Mouse (Mus musculus) small intestine, adult 2 months (tissue): ENCODE data around the gene Ifnlr1. TPM values are rescaled to one million over a fixed set of nuclear protein-coding genes. Genes with fewer than 3 reads are reported as not detected.
A peak's percentile ranks its signal among the peaks of the same experiment; 100 is the strongest.

Experiments used
- H3K27ac ChIP-seq: fragments of 200-500 bp; 2 replicates; pipeline ENCODE4 v1.5.1; 2012; ENCODE audit warnings: low read depth, low read length, control low read depth, inconsistent platforms; ENCODE audit not compliant: insufficient read depth
- H3K27me3 ChIP-seq: fragments of 200-500 bp; 2 replicates; pipeline ENCODE4 v1.6.1; 2012; ENCODE audit warnings: mild to moderate bottlenecking, moderate library complexity, low read length, inconsistent platforms; ENCODE audit not compliant: control insufficient read depth, insufficient read depth
- H3K36me3 ChIP-seq: fragments of 200-500 bp; 2 replicates; pipeline ENCODE4 v1.6.1; 2012; ENCODE audit warnings: mild to moderate bottlenecking, low read length, control low read depth, inconsistent platforms; ENCODE audit not compliant: control insufficient read depth, insufficient read depth
- H3K4me1 ChIP-seq: fragments of 200-500 bp; 2 replicates; pipeline ENCODE4 v1.6.1; 2012; ENCODE audit warnings: low read length, inconsistent platforms, mixed read lengths; ENCODE audit not compliant: control insufficient read depth, insufficient read depth, insufficient read length
- H3K4me3 ChIP-seq: fragments of 200-500 bp; 2 replicates; pipeline ENCODE4 v1.5.1; 2012; ENCODE audit warnings: low read depth, mild to moderate bottlenecking, control low read depth, inconsistent platforms, low read length, moderate library complexity
- CTCF ChIP-seq: fragments of 200-500 bp; IDR thresholded peaks from 2 replicates; pipeline ENCODE4 v1.5.1; 2012; ENCODE audit warnings: low read depth, mild to moderate bottlenecking, control low read depth, inconsistent platforms, low read length, moderate library complexity, mixed read lengths; ENCODE audit not compliant: insufficient replicate concordance, insufficient read length; ENCODE audit errors: extremely low read depth
- POLR2A ChIP-seq: fragments of 200-500 bp; IDR thresholded peaks from 2 replicates; pipeline ENCODE4 v1.6.1; 2012; ENCODE audit warnings: low read depth, mild to moderate bottlenecking, control low read depth, inconsistent platforms, low read length, moderate library complexity
- WGBS: fragments of 180-500 bp; shearing (Covaris S2); methylation state at CpG from one replicate; pipeline ENCODE4 v1.1.7; 2018; 5-methylcytosine and 5-hydroxymethylcytosine counted together
- polyA plus RNA-seq: library from polyadenylated mRNA; depleted of rRNA; stranded (reverse); fragments of >200 nt; gene quantifications from 2 replicates; pipeline ENCODE4 v1.2.3, GENCODE M21; 2012

Gene Ifnlr1
- polyA plus RNA-seq, 1 experiment, result 11.4 TPM

DNA sequence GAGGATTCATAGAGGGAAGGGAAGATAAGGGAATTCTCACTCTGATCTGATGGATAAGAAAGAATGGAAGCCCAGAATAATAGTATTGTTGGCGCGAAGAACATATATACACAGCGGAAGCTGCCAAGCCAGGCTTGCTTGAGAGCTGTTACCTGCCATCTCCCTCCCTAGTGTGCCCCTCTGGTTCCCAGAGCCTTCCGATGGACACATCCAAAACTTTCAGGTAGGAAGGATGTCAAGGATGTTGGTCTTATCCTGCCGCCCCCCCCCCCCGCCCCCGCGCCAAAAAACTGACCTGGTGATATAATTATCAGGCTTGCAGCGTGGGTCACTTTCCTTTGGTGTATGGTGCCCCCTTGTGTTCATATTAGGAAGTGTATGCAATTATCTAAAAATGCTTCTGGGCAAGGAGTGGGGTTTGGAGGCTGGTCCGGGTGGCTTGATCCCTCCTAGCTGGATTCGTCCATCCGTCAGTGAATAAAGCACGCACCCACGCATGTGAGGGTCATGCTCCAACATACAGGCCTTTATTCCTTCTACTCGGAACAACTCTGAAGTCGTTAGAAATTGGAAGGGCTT lies 18.7 kb upstream of the Ifnlr1 start:
- H3K27me3 ChIP-seq, result no peaks in the 10 kb centered on the region
- no peak overlapping the region for H3K27ac ChIP-seq
- 8% methylated on average over 16 of the region's 16 CpGs for WGBS
- TF ChIP-seq POLR2A (no peak), CTCF (peak; percentile 51; the same call in 1 of the 2 replicates)
- no peak overlapping the region for H3K4me3 ChIP-seq
- peaks cover 7% of the 10 kb centered on the region for H3K4me1 ChIP-seq
- no peaks in the 10 kb centered on the region for H3K36me3 ChIP-seq

DNA sequence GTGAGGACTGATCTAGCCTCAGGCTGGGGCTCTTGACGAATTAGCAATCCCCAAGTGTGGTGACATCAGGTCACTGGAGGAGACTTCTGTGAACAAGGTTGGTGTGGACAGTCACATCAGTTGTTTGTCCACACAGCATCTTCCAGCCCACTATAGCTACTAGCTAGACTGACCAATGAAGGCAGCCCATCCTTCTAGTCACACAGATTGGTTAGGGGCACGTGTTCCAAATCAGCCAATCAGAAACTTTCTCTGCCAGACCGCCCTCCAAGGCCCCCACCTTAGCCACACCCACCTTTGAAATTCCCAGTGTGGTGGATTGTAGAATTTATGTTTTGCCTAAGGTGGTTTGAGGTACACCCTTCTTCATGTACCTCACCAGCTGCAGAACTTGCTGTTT lies 12.6 kb upstream of the Ifnlr1 start:
- WGBS, result 66% methylated on average over 3 of the region's 3 CpGs
- no peaks in the 10 kb centered on the region for H3K36me3 ChIP-seq
- H3K27ac ChIP-seq, result no peak overlapping the region
- H3K4me1 ChIP-seq, result no peaks in the 10 kb centered on the region
- TF ChIP-seq CTCF (no peak), POLR2A (no peak)
- H3K4me3 ChIP-seq, result no peak overlapping the region
- no peaks in the 10 kb centered on the region for H3K27me3 ChIP-seq

DNA sequence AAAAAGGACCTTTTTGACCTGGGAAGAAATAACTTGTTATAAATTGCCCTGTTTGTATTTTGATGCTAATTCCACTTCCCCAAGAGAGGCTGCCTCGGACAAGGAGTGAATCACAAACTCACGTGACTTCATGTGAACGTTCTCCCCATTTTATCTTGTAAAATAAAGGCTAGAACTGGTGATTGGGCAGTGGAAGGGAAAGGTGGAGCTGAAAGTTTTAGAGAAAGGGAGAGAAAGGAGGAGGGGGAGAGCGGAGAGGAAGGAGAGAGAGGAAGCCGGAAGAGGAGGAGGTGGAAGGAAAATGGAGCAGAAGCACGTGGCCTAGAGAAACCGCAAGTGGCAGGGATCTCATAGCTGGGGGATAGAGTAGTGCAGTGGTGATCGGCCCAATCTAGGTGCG lies 11.1 kb upstream of the Ifnlr1 start:
- Histone ChIP-seq H3K27me3 (no peaks in the 10 kb centered on the region), H3K4me1 (no peaks in the 10 kb centered on the region), H3K36me3 (no peaks in the 10 kb centered on the region), H3K4me3 (no peak overlapping the region), H3K27ac (no peak overlapping the region)
- WGBS, result 81% methylated on average over 9 of the region's 9 CpGs
- TF ChIP-seq POLR2A, result no peak
- TF ChIP-seq CTCF, result no peak

- Histone ChIP-seq H3K36me3 (no peaks in the 10 kb centered on the region), H3K27me3 (no peaks in the 10 kb centered on the region), H3K4me3 (no peak overlapping the region), H3K27ac (no peak overlapping the region), H3K4me1 (no peaks in the 10 kb centered on the region)
- TF ChIP-seq POLR2A (no peak), CTCF (no peak)
- WGBS, result 14% methylated on average over 5 of the region's 5 CpGs
Observed at GRCm38 (mm10) chr4:135676476-135676875, 9.6 kb upstream of the Ifnlr1 start.

- H3K27me3 ChIP-seq, result no peaks in the 10 kb centered on the region
- H3K27ac ChIP-seq, result no peak overlapping the region
- H3K36me3 ChIP-seq, result no peaks in the 10 kb centered on the region
- TF ChIP-seq CTCF, result no peak
- H3K4me1 ChIP-seq, result no peaks in the 10 kb centered on the region
- WGBS, result 63% methylated on average over 4 of the region's 4 CpGs
- no peak overlapping the region for H3K4me3 ChIP-seq
Observed at GRCm38 (mm10) chr4:135679316-135679715, 6.8 kb upstream of the Ifnlr1 start.

DNA sequence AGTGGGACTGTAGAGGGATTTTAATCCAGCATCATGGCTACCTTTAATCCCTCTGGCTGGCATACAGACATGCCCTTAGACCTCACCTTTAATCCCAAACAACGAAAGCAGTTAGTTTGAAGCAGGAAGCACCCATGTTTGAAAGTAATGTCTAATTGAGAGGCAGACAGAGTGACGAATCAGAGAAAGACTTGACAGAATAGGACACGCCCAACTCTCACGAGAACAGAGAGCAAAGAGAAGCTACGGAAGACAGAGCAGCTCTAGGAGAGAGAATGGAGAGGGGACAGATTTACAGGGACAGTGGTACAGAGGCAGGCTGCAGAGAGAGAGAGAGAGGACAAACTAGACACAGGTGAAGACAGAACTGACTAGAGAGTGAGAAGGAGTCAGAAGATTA lies 4.3 kb upstream of the Ifnlr1 start:
- peaks cover 4% of the 10 kb centered on the region; the same call in 1 of the 2 replicates for H3K27me3 ChIP-seq
- 64% methylated on average over 5 of the region's 5 CpGs for WGBS
- no peaks in the 10 kb centered on the region for H3K36me3 ChIP-seq
- TF ChIP-seq POLR2A (no peak), CTCF (no peak)
- no peak overlapping the region for H3K27ac ChIP-seq
- peaks cover 2% of the 10 kb centered on the region for H3K4me1 ChIP-seq
- no peak overlapping the region for H3K4me3 ChIP-seq

DNA sequence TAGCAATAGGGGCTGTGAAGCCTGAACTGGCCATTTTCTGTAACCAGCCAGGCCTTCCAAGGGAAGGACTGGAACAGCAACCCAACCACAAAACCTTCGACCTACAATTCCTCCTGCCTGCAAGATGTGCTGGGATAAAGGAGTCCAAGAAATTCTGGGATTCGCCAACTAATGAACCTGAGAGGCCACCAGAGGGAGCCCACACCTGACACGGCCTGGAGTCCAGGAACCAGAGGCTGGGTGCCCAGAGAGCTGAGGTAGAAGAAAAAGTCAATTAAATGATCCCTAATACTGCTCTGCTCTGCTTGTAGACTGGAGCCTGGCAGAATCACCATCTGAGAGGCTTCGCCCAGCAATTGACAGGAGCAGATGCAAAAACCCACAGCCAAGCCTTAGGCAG lies 2.5 kb upstream of the Ifnlr1 start:
- no peaks in the 10 kb centered on the region for H3K36me3 ChIP-seq
- no peak overlapping the region for H3K4me3 ChIP-seq
- WGBS, result 24% methylated on average over 4 of the region's 4 CpGs
- TF ChIP-seq POLR2A, result no peak
- TF ChIP-seq CTCF, result peak; percentile 74; the same call in 1 of the 2 replicates
- H3K27me3 ChIP-seq, result peaks cover 4% of the 10 kb centered on the region; the same call in 1 of the 2 replicates
- peaks cover 4% of the 10 kb centered on the region for H3K4me1 ChIP-seq
- H3K27ac ChIP-seq, result no peak overlapping the region
